Mouse (Mus musculus): ENCODE results near the gene Tmem268. TPM values are rescaled to one million over a fixed set of nuclear protein-coding genes. Genes with fewer than 3 reads are reported as not detected.
A peak's percentile ranks its signal among the peaks of the same experiment; 100 is the strongest.

Tmem268 gene
- polyA plus RNA-seq, 1 experiment from 2014 or later: 11.6 TPM

DNA sequence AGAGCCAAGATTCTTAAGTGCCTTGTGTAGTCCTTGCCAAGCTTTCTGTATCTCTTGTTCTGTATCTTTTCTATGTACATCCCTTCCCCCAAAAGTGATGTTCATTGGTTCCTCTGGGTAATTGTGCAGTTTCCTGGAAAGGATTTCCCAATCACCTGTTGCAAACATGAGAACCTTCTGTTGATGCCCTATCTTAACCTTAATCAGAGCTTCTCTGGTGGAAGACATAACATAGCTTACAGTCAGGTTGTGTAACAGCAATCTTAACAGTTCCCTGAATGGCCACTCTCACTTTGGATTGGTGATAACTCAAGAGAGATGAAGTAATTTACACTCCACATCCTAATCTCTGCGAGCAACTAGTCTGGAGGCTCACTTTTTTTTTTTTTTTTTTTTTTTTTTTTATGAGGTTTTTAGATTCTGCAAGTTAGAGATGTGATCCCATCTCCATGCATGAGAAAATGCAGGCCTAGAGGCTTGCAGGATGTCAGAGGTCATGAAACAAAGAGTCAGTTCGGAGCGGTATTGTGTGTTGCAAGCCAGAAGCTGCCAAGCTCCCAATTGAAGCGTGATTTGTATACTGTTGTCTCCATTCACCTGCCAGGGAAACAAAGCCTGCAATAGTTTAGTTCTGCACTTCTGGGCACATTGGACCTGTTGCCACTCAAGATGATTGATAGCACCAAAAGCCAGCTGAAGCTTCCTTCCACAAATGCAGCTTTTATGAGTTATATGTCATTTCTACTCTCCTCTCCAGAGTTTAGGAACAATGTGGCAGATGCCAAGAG is 4.6 kb upstream of the Tmem268 start:
- Histone ChIP-seq H3K9ac (replicated peaks; ENCODE audit: low read depth) (no peak overlapping the region), H3K27me3 (replicated peaks; ENCODE audit: insufficient read depth, low read length) (no peaks in the 10 kb centered on the region), H3K27ac (ENCODE audit: low read length) (no peak overlapping the region), H3K4me2 (replicated peaks; ENCODE audit: low read depth, low read length) (no peak overlapping the region), H3K9me3 (ENCODE audit: low read length) (no peaks in the 10 kb centered on the region), H3K4me3 (ENCODE audit: low read depth, low read length) (no peak overlapping the region), H3K36me3 (ENCODE audit: insufficient read depth, low read length) (peaks cover 22% of the 10 kb centered on the region), H3K4me1 (ENCODE audit: insufficient read depth, low read depth, low read length) (peaks cover 14% of the 10 kb centered on the region)
- ATAC-seq: peak; percentile 50
- DNase-seq (ENCODE audit: low spot score): peak; percentile 84
- WGBS: 33% methylated on average over 4 of the region's 4 CpGs
- TF ChIP-seq EP300 (IDR thresholded peaks at IDR 0.05) (peak; percentile 87), CTCF (IDR thresholded peaks at IDR 0.05) (no peak)

DNA sequence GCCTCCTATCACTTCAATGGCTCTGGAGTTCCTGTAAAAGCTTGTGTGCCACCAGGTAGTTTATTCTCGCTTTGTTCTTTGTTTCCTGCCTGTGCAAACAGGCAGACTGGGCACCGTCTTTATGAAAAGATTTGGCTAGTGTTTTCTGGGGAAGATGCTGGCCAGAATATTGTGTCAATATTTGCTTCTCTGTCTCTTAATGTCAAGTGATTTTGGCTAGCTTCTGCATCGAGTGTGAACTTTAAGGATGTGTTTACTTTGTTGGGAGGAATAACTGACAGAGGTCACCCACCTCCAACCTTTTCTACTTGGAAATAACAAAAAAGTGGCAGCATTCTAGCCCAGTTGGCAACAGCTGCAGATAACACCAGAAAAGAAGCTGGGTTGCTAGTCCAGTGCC is 4.0 kb upstream of the Tmem268 start:
- H3K27me3 ChIP-seq (replicated peaks; ENCODE audit: insufficient read depth, low read length): no peaks in the 10 kb centered on the region
- H3K27ac ChIP-seq (ENCODE audit: low read length): 0 out of 2 replicates have a peak overlapping the region, but pooled peaks have one; percentile 38
- 17% methylated on average over 3 of the region's 3 CpGs for WGBS
- no peaks in the 10 kb centered on the region for H3K9me3 ChIP-seq (ENCODE audit: low read length)
- H3K9ac ChIP-seq (replicated peaks; ENCODE audit: low read depth): no peak overlapping the region
- TF ChIP-seq EP300 (IDR thresholded peaks at IDR 0.05): peak; percentile 31; the same call in 1 of the 2 replicates
- no peak for TF ChIP-seq CTCF (IDR thresholded peaks at IDR 0.05)
- H3K4me3 ChIP-seq (ENCODE audit: low read depth, low read length): no peak overlapping the region
- peaks cover 14% of the 10 kb centered on the region for H3K4me1 ChIP-seq (ENCODE audit: insufficient read depth, low read depth, low read length)
- no peak for ATAC-seq
- no peak for DNase-seq (ENCODE audit: low spot score)
- H3K36me3 ChIP-seq (ENCODE audit: insufficient read depth, low read length): peaks cover 22% of the 10 kb centered on the region
- no peak overlapping the region for H3K4me2 ChIP-seq (replicated peaks; ENCODE audit: low read depth, low read length)

DNA sequence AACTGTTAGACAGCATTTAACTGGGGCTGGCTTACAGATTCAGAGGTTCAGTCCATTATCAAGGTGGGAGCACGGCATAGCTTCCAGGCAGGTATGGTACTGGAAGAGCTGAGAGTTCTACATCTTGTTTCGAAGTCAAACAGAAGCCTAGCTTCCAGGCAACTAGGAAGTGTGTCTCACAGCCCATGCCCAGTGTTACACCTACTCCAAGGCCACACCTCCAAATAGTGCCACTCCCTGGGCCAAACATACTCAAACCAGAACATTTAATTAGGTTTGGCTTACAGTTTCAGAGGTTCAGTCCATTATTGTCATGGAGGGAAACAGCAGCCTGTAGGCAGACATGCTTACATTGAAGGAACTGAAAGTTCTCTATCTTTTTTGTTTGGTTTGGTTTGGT is 3.5 kb upstream of the Tmem268 start:
- Histone ChIP-seq H3K4me2 (replicated peaks; ENCODE audit: low read depth, low read length) (no peak overlapping the region), H3K4me3 (ENCODE audit: low read depth, low read length) (no peak overlapping the region), H3K27me3 (replicated peaks; ENCODE audit: insufficient read depth, low read length) (no peaks in the 10 kb centered on the region), H3K36me3 (ENCODE audit: insufficient read depth, low read length) (peaks cover 22% of the 10 kb centered on the region), H3K27ac (ENCODE audit: low read length) (peak overlapping the region; percentile 38; the same call in 1 of the 2 replicates), H3K9ac (replicated peaks; ENCODE audit: low read depth) (no peak overlapping the region), H3K9me3 (ENCODE audit: low read length) (no peaks in the 10 kb centered on the region), H3K4me1 (ENCODE audit: insufficient read depth, low read depth, low read length) (peaks cover 14% of the 10 kb centered on the region)
- DNase-seq (ENCODE audit: low spot score) (peak; percentile 36), ATAC-seq (no peak)
- TF ChIP-seq CTCF (IDR thresholded peaks at IDR 0.05) (no peak), EP300 (IDR thresholded peaks at IDR 0.05) (no peak)
- WGBS: 62% methylated on average over 2 of the region's 2 CpGs

DNA sequence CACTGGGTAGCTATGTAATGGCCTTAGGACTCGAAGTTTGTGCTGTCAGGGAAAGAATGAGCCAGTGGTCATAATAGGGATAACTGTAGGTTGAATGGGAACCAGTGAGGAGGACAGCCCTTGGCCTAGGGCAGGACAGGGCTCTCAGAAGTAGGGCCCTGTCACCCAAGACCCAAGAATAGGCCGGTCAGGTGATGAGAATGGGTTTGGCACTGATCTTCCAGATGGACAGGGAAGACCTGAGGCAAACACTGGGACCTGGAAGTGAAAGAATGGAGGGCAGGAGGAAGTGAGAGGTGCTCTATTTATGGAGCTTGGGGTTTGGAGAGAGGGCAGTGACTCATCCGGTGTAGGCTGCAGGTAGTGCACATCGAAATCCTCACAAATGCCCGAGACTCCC is 1.9 kb upstream of the Tmem268 start:
- Histone ChIP-seq H3K27ac (ENCODE audit: low read length) (peak overlapping the region; percentile 83), H3K36me3 (ENCODE audit: insufficient read depth, low read length) (peaks cover 13% of the 10 kb centered on the region), H3K9me3 (ENCODE audit: low read length) (no peaks in the 10 kb centered on the region), H3K4me2 (replicated peaks; ENCODE audit: low read depth, low read length) (no peak overlapping the region; the same call in 1 of the 2 replicates), H3K9ac (replicated peaks; ENCODE audit: low read depth) (no peak overlapping the region), H3K4me1 (ENCODE audit: insufficient read depth, low read depth, low read length) (peaks cover 20% of the 10 kb centered on the region), H3K27me3 (replicated peaks; ENCODE audit: insufficient read depth, low read length) (no peaks in the 10 kb centered on the region), H3K4me3 (ENCODE audit: low read depth, low read length) (no peak overlapping the region)
- DNase-seq (ENCODE audit: low spot score): no peak
- ATAC-seq: no peak
- TF ChIP-seq EP300 (IDR thresholded peaks at IDR 0.05) (no peak), CTCF (IDR thresholded peaks at IDR 0.05) (no peak)
- WGBS: 50% methylated on average over 5 of the region's 5 CpGs

DNA sequence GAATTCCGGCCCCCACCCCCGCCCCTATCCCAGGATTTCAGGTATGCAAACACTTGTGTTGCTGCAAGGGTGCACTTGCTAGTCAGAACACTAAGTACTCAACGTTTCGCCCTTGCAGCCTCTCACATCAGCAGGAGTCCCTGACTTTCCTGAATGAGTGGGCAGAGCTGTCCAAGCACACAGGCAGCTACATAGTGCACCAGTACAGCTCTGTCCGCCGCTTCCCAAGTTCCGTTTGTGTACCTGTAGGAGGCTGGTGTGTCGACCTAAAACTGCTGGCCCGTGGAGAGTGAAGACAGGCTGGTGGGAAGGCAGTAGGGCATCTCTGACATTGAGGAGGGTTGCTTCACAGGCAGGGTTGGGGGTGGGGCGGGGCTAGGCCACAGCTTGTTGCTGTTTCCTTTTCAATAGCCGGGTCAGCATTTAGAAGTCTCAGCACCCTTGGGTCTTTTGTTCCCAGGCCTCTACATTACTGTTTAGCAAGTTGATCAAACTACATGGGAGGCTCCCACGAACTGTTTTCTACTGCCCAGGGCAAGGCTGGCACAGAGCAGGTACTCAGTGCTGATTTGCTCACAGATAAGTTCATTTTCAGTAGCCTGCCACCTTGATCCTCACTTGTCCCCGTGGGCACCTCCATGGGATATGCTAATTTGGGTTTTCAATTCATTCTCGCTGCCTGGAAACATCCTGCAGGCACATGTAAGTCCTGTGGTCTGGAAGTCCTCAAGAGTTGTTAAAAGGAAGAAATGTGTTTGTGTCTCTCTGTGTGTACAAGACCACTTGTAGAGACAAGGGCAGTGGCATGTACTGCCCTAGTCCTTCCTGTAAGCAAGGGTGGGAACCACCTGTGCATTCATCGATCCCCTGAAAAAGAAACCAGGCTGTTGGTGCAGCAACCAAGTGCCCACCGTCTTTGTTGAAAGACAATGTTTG is 1.2 kb upstream of the Tmem268 start:
- DNase-seq (ENCODE audit: low spot score): peak; percentile 83
- Histone ChIP-seq H3K9ac (replicated peaks; ENCODE audit: low read depth) (no peak overlapping the region), H3K4me2 (replicated peaks; ENCODE audit: low read depth, low read length) (peak overlapping the region; percentile 73), H3K4me3 (ENCODE audit: low read depth, low read length) (no peak overlapping the region; the same call in 1 of the 2 replicates), H3K27ac (ENCODE audit: low read length) (peak overlapping the region; percentile 83), H3K36me3 (ENCODE audit: insufficient read depth, low read length) (peaks cover 5% of the 10 kb centered on the region; the same call in 1 of the 2 replicates), H3K9me3 (ENCODE audit: low read length) (no peaks in the 10 kb centered on the region), H3K4me1 (ENCODE audit: insufficient read depth, low read depth, low read length) (peaks cover 20% of the 10 kb centered on the region), H3K27me3 (replicated peaks; ENCODE audit: insufficient read depth, low read length) (no peaks in the 10 kb centered on the region)
- WGBS: 38% methylated on average over 16 of the region's 16 CpGs
- TF ChIP-seq EP300 (IDR thresholded peaks at IDR 0.05): peak; percentile 88
- TF ChIP-seq CTCF (IDR thresholded peaks at IDR 0.05): no peak
- ATAC-seq: peak; percentile 62

All from lung, postnatal 0 days (tissue).